Mouse (Mus musculus) ES-E14 (cell line): ENCODE data around the gene Borcs5. TPM values are rescaled to one million over a fixed set of nuclear protein-coding genes. Genes with fewer than 3 reads are reported as not detected.

Experiments used
- DNase-seq: peaks from one replicate; pipeline ENCODE4 v3.0.0-alpha.2; 2013; ENCODE audit warnings: low read depth, low spot score
- H3K27ac ChIP-seq: 2 replicates; pipeline ENCODE4 v1.5.1; 2012; ENCODE audit warnings: low read depth, mild to moderate bottlenecking, low read length, moderate library complexity, mixed read lengths; ENCODE audit not compliant: poor library complexity, insufficient read depth, severe bottlenecking
- H3K36me3 ChIP-seq: 2 replicates; pipeline ENCODE4 v1.6.1; 2012; ENCODE audit warnings: mild to moderate bottlenecking, low read length, moderate library complexity, mixed read lengths; ENCODE audit not compliant: control insufficient read depth, poor library complexity, insufficient read depth, severe bottlenecking
- H3K4me1 ChIP-seq, 2 experiments: fragments of 150-350 bp in 1 of 2; sonication (generic) in 1 of 2; 2 replicates each; pipeline ENCODE4 v1.6.1; 2012; ENCODE audit warnings: low read length in 2 of 2, mild to moderate bottlenecking in 1 of 2, mixed read lengths in 1 of 2; ENCODE audit not compliant: control insufficient read depth in 2 of 2, insufficient read depth in 2 of 2, poor library complexity in 1 of 2
- H3K4me3 ChIP-seq, 2 experiments: fragments of 150-350 bp in 1 of 2; sonication (generic) in 1 of 2; 2 replicates each; pipeline ENCODE4 v1.5.1; 2012; ENCODE audit warnings: low read length in 2 of 2, low read depth in 1 of 2, mild to moderate bottlenecking in 1 of 2, mixed read lengths in 1 of 2; ENCODE audit not compliant: insufficient read depth in 1 of 2, poor library complexity in 1 of 2, severe bottlenecking in 1 of 2
- H3K9ac ChIP-seq: 2 replicates; pipeline ENCODE4 v1.6.1; 2012; ENCODE audit warnings: low read depth, mild to moderate bottlenecking, low read length, mixed read lengths; ENCODE audit not compliant: poor library complexity, insufficient read depth, severe bottlenecking
- H3K9me3 ChIP-seq: fragments of 150-350 bp; sonication (generic); 2 replicates; pipeline ENCODE4 v1.6.1; 2012; ENCODE audit warnings: low read depth, mild to moderate bottlenecking, low read length; ENCODE audit not compliant: control insufficient read depth, insufficient read depth
- CHD2 ChIP-seq: IDR thresholded peaks from 2 replicates; pipeline ENCODE4 v1.6.1; 2014; ENCODE audit warnings: mild to moderate bottlenecking, low read depth, low read length, inconsistent platforms
- HCFC1 ChIP-seq: IDR thresholded peaks from 2 replicates; pipeline ENCODE4 v1.6.1; 2012; ENCODE audit warnings: low read length, inconsistent platforms, borderline replicate concordance; ENCODE audit not compliant: insufficient read depth
- MAFK ChIP-seq: IDR thresholded peaks from 2 replicates; pipeline ENCODE4 v1.6.1; 2014; ENCODE audit warnings: mild to moderate bottlenecking, low read depth, low read length, inconsistent platforms; ENCODE audit not compliant: insufficient read depth
- ZC3H11A ChIP-seq: IDR thresholded peaks from 2 replicates; pipeline ENCODE4 v1.6.1; 2012; ENCODE audit warnings: low read depth, mild to moderate bottlenecking, inconsistent platforms, low read length, borderline replicate concordance
- ZNF384 ChIP-seq: IDR thresholded peaks from 2 replicates; pipeline ENCODE4 v1.6.1; 2012; ENCODE audit warnings: low read depth, low read length, inconsistent platforms
- in situ Hi-C, 2 experiments: fragments of 600-800 bp; cut with MboI; formaldehyde crosslinking; loops; one replicate each; pipeline ENCODE4 v1.15.1; 2025; ENCODE audit warnings: low sequenced_read_pairs in 2 of 2, inconsistent platforms in 1 of 2; ENCODE audit not compliant: unreplicated experiment in 2 of 2
- total RNA-seq: library from RNA; depleted of rRNA; stranded (reverse); fragments of 300-350 nt; gene quantifications from 2 replicates; pipeline ENCODE4 v1.2.3, GENCODE M21; 2012

The Borcs5 gene
- total RNA-seq, 1 experiment = 10.1 TPM

DNA sequence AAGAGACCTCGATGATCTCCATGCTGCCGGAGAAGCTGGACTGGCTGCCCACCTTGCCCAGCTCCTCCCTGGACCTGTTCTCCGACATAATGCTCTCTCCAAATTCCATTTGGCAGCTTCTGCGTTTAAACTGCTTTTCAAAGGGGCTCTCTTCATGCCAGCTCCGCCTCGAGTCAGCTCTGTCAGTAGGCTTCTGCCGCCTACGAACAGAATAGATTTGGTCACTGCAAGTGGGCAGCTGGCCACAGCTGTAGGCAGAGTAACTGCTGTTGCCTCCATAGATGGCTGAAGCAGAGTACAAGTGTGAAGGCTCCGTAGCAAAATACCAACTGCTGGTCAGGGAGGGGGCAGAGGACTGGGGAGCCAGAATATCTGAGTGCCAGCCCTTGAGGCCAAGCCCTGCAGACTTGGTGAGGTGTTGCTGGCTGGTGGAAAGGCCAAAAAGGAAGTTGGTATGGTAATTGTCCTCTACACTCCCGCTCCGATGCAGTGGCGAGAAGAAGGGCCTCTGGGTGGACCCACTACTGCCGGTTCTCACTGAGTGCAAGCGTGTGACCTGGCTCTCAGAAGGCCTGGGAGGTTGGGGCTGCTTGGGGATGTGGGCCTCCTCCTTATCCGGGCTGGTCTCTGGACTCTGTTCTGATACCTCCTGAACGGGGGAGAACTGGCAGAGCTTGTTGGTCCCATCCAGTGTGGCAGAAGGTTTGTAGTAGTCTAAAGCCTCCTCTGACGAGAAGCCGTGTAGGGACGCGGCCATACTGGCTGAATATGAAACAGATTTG, 78.8 kb downstream of the Borcs5 start:
- Histone ChIP-seq H3K27ac (no peak overlapping the region), H3K9me3 (no peaks in the 10 kb centered on the region), H3K4me1 (peaks cover 0 to 2% of the 10 kb centered on the region in 2 experiments; a peak in 1 of 4 replicates), H3K36me3 (peaks cover 5% of the 10 kb centered on the region; the same call in 1 of the 2 replicates), H3K9ac (no peak overlapping the region), H3K4me3 (no peak overlapping the region)
- TF ChIP-seq MAFK (no peak), ZNF384 (no peak), ZC3H11A (no peak), HCFC1 (no peak), CHD2 (no peak)
- DNase-seq = no peak
- in situ Hi-C loops = no loop called here

DNA sequence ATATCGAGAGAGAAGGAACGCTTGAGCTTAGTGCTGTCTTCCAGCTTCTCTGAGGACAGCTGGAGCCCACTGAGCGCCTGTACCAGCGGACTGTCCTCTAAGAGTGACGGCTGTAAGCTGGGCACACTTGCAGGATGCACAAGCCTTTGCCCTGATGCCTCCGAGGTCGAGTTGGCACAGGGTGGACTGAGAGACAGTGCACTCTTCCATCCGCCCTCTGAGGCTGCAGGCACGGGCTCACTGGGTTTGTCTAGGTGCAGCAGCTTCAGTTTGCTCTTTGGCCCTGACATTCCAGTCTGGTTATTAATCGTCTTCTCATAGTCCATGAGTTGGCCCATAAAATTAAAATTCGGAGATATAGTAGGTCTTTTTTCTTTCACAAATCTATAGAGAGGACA, 79.4 kb downstream of the Borcs5 start:
- in situ Hi-C loops = no loop called here
- DNase-seq = no peak
- Histone ChIP-seq H3K9me3 (no peaks in the 10 kb centered on the region), H3K36me3 (peaks cover 5% of the 10 kb centered on the region; the same call in 1 of the 2 replicates), H3K9ac (no peak overlapping the region), H3K4me3 (no peak overlapping the region), H3K27ac (no peak overlapping the region), H3K4me1 (no peaks in the 10 kb centered on the region)
- no peak for TF ChIP-seq HCFC1
- TF ChIP-seq ZC3H11A = no peak
- TF ChIP-seq CHD2 = no peak
- TF ChIP-seq ZNF384 = no peak
- no peak for TF ChIP-seq MAFK

DNA sequence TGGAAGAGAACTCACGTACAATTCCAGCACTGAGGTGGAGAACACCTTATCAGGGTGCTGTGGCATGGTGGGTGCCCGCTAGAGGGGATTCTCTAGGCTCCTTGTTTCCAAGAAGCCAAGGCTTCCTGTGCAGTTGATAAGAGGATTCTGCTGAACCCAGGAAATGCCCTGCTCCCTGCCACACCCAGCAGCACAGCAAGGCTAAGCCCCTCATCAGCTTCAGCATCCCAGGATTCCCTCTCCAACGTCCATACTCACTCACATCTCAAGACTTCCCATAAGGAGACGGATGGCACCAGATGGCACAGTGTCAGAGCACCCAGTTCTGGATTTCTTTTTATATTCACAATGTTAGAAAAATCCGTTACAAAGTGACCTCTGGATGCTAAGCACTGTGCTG, 79.8 kb downstream of the Borcs5 start:
- DNase-seq = no peak
- H3K4me1 ChIP-seq = no peaks in the 10 kb centered on the region
- TF ChIP-seq ZNF384 (no peak), MAFK (no peak), CHD2 (no peak), HCFC1 (no peak), ZC3H11A (no peak)
- no peak overlapping the region for H3K9ac ChIP-seq
- no peak overlapping the region for H3K27ac ChIP-seq
- no peak overlapping the region for H3K4me3 ChIP-seq
- H3K36me3 ChIP-seq = peaks cover 7% of the 10 kb centered on the region; the same call in 1 of the 2 replicates
- in situ Hi-C loops = no loop called here
- no peaks in the 10 kb centered on the region for H3K9me3 ChIP-seq

DNA sequence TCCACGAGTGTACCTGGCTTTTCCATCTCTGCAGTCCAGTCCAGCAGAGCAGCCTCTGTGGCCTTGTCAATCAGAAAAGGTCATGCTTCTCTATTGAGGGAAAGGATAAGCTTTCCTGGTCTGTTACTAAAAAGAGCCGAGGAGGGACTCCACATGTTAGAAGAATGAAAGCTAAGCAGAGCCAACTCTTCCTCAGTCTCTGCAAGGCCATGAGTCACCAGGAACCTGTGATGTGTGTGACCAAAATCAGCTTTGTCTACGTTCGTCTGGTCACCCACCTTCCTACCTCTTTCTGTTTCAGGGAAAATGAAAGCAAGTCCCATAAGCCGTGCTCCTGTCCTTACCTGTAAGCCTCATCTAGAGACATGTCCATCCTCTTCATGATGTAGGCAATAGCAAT, 80.8 kb downstream of the Borcs5 start:
- no peak for DNase-seq
- Histone ChIP-seq H3K4me3 (no peak overlapping the region), H3K36me3 (peaks cover 8% of the 10 kb centered on the region; the same call in 1 of the 2 replicates), H3K9me3 (no peaks in the 10 kb centered on the region), H3K27ac (no peak overlapping the region), H3K9ac (no peak overlapping the region), H3K4me1 (no peaks in the 10 kb centered on the region)
- in situ Hi-C loops = no loop called here
- TF ChIP-seq HCFC1 (no peak), CHD2 (no peak), ZC3H11A (no peak), ZNF384 (no peak), MAFK (no peak)
